Mouse (Mus musculus): Measurements from ENCODE around the gene Pln.

The Pln gene

DNA sequence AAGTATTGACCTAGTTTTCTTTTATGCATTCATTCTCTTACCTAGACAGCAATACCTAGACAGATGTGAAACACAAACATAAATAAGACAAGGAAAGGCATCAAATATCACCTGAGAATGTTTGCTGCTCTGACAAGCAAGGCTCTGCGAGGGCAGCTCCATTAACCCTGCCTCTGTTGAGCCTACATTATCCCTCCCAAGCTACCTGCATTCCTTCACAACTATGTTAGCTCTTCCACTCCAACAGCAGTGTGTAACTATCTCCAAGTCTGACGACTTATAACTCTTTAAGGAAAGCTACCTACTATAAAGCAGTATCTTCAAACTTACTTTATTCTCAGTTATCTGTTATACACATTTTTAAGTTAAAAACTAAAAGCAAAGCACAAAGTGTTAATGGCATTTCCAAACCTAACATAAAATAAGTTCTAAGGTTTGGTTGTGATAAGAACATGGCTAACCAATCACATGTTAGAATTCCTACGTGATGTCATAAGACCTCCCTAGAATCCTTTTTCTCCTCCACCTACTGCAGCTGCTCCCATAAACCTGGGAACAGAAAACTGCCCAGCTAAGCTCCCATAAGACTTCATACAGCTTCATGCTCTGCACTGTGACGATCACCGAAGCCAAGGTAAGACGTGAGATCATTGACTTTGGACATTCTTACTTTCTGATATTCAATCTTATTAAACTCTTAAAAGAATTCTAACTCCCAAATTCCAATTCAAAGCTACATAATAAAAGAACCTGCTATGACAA lies at the start of gene Pln:
Pln (plus strand) TSS at position 506 of the 762 bp plus-strand sequence.
- in situ Hi-C loops (cut with MseI, MboI), result no loop called here

DNA sequence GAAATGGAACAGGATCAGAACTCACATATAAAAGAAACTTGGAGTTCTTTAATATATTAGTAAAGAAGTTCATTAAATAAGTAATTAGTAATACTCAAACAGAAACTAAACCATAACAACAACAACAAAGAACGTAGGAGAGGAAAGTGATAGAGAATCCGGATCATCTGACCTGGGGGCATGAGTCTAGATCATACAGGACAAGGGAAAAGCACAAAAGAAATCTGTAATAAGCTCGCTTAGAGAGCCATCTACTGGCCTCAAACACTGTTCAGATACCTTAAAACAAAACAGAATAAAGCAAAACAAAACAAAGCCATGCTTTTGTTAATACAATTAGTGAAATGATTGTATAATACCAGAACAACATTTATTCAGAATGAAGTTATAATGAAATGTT lies 31.6 kb upstream of the Pln start:
- in situ Hi-C loops (cut with MseI, MboI), result no loop called here

DNA sequence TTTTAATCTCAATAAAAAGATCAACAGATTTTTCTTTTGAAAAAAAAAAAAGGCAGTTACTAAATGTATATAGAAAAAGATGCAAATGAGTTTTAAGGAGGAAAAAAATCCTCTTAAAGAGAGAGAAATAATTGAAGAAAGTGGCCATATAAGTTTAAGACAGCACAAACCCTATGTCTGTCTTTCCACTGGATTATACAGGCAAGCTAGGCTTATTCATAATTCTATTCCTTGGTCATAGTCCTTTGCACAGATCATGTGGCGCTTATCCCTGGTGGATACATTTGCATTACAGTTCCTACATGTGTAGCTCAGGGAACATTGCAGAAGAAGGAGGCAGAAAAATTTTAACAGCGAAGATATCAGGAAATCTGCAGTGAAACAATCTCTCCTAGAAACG lies 30.8 kb upstream of the Pln start:
- in situ Hi-C loops (cut with MseI, MboI), result no loop called here

DNA sequence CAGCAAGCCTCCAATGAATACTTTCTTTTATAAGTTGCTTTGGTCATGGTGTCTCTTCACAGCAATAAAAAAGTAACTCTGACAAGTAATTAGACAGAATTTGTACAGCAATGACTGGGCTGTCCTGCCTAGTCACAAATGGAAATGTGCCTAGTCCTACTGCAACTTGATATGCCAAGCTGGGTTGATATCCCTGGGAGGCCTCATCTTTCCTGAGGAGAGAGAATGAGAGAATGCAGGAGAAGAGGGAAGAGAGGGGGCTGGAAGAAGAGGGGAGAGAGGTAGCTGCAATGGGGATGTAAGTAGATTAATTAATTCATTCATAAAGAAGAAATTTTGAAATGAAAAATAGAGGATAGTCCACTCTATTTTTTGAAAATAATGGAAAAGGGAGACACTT lies 14.1 kb upstream of the Pln start:
- in situ Hi-C loops (cut with MseI, MboI), result no loop called here

DNA sequence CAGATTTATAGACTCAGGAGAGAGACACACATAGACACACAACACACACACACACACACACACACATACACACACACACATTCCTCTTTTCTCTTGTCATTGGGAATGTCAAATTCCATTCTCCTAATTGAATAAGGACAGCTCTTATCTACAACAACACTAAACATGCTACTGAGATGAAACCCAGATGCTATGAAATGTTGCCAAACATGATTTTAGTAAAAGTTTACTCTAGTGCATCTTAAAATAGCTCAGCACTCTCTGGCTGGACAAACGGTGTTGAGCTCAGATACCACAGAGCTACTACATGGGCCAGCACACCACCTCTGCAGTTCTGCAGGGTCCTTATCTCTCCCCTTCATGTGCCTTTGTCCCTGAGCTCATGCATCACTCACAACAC lies 12.8 kb upstream of the Pln start:
- in situ Hi-C loops (cut with MseI, MboI), result no loop called here

DNA sequence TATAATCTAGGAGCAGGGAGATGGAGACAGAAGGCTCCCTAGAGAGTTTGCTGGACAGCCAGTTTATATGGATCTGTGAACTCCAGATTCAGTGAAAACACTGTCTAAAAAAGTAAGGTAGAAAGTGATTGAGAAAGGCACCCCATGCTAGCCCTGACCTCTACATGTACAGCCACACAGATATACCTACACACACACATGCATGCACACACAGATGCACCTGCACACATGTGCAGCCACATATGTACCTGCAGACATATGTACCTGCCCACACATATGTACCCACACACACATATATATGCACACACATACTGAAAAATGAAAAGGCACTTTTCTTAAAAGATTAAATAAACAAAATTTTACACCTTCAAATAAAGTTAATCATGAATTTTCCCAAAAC lies 11.1 kb upstream of the Pln start:
- in situ Hi-C loops (cut with MseI, MboI), result no loop called here

DNA sequence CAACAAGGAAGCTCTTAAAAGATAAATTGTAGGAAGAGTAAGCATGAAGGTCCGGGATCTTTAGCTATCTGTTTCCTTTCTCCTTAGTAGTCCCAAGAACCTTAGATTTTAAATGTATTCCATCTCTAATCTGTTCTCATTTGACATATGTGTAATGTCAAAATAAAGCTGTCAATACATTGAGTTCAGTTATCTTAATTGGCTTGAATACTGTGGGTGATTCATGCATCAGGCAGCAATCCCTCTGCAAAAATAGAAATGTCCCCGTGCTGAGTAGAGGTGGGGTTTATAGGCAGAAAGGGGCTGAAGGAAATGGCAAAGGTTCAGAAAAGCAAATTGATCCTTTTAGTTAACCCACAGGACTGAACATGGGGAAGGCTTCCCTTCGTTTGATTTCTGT lies 8.2 kb upstream of the Pln start:
- in situ Hi-C loops (cut with MseI, MboI), result no loop called here

DNA sequence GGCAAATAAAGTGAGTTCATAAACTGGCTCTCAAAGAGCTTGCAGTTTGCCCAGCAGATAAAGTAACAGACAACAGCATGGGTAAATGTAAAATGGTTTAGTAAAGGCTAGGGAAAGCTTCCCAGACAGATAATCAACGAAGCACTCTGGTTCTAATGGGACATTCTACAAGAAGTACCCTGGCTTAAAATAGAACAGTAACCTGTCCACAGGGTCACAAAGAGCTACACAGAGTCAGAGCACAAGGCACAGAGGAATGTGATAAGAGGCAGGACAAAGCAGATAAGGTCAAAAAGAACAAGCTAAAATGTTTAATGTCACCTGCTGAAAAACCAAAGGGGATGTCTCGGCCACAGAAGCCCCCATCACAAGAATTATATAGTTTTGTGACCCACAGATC lies 4.7 kb upstream of the Pln start:
- in situ Hi-C loops (cut with MseI, MboI), result no loop called here

DNA sequence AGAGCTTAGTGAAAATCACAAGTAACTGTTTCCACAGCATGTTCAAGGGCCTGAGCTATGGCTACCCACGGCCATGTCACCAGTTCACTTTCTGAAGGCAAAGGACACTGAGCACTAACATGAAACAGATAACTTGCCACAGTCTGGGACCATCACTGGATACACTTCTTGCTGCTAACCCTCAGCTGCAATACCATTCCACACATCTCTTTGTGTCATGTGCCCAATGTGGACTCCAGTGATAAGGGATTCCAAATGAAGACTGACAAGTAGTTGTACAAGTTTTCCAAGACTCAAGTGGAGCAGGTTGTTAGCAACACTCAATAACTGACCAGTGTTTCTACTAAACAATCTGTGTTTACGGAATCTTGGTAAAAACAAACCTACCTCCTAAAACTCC lies 2.2 kb upstream of the Pln start:
- in situ Hi-C loops (cut with MseI, MboI), result no loop called here

DNA sequence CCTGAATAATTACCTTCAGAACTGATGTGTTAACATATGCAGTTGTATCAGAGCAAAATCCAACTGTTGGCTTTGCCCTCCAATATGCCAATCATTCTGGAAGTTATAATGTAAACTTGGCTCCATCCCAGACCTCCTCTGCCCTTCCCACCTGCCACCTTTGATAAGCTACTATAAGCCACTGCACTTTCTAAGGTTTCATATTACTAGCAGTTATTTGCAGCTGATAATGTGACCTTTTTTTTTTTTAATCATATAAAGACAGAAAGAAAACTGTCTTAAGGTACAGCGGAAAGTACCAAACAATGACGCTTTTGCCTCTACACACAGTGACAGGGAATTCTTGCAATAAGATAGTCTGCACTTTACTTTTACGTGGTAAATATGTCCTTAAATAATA lies 1.5 kb upstream of the Pln start:
- in situ Hi-C loops (cut with MseI, MboI), result no loop called here

DNA sequence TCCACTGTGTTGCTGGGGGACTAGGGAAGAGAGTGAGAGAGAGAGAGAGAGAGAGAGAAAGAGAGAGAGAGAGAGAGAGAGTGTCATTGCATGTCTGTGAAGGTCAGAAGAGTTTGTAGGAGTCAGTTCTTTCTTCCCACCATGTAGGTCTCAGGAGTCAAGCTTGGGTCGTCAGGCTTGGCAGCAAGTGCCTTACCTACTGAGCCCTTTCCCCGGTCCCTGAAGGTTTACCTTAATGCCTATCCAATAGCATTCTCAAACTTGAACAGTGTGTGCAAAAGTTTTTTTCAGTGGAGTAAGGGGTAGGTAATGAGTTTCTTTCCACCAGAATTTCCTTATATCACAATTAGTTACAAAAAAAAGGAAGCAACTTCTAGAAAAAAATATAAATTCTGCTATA lies 1.6 kb downstream of the Pln start:
- in situ Hi-C loops (cut with MseI, MboI), result no loop called here

DNA sequence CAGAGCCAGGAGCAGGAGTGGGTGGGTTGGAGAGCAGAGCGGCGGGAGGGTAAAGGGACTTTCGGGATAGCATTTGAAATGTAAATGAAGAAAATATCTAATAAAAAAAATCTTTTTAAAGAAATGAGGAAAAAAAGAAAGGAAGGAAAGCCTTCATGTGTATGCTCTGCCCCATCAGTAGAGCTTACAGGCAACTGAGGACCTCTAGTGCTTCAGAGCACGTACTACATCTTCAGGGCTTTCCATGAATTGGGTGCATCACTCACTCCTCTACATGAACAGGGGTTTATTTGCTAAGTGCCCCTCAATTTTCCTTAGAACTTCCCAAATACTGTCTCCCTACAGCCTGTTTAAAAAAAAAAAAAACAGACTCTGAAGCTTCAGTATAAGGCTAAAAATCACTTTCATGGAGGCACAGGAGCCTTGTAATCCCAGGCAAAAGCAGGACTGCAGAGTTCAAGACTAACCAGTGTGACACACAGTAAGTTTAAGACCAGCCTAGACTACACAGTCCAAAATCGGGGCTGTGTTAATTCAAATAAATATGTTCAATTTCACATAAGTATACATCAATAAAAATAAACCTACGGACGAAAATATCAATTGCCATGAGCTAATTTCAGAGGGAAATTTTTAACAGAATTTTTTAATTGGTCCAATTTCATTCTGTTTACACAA lies 4.0 kb downstream of the Pln start:
- in situ Hi-C loops (cut with MseI, MboI), result loop anchor here in 1 of 2 experiments (10.0 kb wide), 1 partner anchor 227 kb away; no protein-coding TSS in a partner anchor

DNA sequence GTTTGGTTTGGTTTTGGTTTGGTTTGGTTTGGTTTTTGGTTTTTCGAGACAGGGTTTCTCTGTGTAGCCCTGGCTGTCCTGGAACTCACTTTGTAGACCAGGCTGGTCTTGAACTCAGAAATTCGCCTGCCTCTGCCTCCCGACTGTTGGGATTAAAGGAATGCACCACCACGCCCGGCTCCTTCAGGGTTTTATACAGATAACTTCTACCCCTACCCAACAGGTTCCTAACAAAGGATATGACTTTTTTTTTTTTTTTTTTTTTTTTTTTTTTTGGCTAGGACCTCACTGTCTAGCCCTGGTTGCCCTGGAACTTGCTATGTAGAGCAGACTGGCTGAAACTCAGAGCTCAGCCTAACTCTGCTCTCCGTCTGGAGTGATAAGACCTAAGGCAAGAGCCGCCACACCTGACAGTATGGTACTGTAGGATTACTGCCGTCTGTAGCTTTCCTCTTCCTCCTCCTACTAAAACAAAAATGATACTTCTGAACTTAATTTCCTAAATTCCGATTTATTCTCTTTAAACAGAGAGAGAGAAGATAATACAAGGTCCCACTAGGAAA lies 4.8 kb downstream of the Pln start:
- in situ Hi-C loops (cut with MseI, MboI), result loop anchor here in 1 of 2 experiments (10.0 kb wide), 1 partner anchor 227 kb away; no protein-coding TSS in a partner anchor

DNA sequence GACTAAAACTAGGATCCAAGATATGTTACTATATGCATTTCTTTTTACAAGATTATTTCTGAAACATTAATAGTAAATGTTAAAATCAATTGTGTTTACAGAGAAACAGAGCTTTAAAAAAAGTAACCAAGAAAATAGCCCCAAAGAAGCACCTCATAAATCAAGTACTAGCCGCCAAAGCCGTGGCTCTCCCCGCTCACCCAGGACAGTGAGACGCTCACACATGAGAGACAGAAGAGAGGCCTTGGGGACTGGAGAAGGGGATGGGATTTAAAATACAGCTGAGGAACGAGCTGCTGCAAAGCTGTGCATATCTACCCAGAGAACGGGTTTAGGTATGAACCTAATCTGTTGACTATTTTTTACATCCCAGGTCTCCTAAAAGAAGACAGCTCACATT lies 5.9 kb downstream of the Pln start:
- in situ Hi-C loops (cut with MseI, MboI), result loop anchor here in 1 of 2 experiments (10.0 kb wide), 1 partner anchor 229 kb away; no protein-coding TSS in a partner anchor

DNA sequence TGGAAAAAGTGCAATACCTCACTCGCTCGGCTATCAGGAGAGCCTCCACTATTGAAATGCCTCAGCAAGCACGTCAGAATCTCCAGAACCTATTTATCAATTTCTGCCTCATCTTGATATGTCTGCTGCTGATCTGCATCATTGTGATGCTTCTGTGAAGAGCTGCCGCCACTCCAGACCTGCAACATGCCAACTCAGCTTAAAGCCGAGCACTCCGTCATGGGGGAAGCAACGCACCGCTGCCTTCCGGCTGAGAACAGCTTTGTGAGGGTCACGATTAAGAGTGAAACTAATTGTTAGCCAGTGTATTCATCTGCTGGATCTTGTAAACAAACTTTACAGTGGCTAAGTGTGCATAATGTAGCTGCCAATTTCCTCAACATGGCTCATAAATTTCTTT lies 6.4 kb downstream of the Pln start:
- in situ Hi-C loops (cut with MseI, MboI), result loop anchor here in 1 of 2 experiments (10.0 kb wide), 1 partner anchor 229 kb away; no protein-coding TSS in a partner anchor

DNA sequence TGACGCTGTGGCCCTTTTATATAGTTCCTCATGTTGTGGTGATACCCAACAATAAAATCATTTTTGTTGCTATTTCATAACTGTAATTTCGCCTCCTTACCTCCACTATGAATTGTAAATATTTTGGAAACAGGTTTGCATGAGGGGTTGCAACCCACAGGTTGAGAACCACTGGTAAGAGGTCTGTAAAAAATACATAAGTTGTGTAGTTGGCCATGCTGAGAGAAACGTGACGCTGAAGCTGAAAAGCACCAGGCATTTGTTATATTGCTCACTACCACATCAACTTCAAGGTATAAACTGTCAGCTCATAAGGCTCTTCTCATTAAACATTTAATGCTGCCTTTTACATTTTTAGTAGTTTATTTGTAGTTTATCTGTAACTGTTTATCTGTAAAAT lies 8.0 kb downstream of the Pln start:
- in situ Hi-C loops (cut with MseI, MboI), result loop anchor here (5.0 to 10.0 kb wide), 3 partner anchors 182 to 231 kb away; no protein-coding TSS in a partner anchor

DNA sequence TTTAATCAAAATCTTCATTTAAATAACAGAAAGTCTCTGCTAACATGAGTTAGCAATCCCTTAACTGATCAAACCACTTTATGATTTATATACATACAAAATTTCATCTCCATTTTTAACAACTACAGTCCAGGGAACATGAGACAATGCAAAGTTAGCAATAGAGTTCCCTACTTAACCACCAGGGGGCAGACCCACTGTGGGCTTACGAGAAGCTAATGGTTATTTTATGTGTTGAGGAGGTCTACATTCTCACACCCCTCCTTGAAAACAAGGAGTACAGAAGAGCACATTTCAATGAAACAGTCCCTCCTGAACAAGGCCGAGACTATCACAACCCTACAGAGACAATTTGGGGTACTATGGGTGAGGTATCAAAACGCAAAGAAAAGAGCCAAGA lies 9.0 kb downstream of the Pln start:
- in situ Hi-C loops (cut with MseI, MboI), result loop anchor here (5.0 to 10.0 kb wide), 3 partner anchors 181 to 232 kb away; no protein-coding TSS in a partner anchor

DNA sequence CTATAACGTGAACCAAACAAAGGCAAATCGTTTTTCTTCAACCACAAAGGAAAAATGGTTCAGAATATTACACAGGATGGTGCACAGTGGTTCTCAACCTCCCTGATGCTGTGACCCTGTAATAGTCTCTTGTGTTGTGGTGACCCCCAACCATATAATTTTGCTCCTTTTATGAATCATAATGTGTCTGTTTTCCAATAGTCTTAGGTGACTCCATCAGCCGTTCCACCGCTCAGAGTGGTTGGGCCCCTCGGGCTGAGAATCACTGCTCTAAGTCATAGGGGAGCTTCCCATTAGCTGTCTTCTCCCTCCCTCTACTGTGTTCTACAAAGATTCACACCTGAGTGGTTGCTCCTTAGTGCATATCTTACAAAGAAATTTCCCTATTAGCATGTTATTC lies 9.4 kb downstream of the Pln start:
- in situ Hi-C loops (cut with MseI, MboI), result loop anchor here (5.0 to 10.0 kb wide), 3 partner anchors 180 to 232 kb away; no protein-coding TSS in a partner anchor

DNA sequence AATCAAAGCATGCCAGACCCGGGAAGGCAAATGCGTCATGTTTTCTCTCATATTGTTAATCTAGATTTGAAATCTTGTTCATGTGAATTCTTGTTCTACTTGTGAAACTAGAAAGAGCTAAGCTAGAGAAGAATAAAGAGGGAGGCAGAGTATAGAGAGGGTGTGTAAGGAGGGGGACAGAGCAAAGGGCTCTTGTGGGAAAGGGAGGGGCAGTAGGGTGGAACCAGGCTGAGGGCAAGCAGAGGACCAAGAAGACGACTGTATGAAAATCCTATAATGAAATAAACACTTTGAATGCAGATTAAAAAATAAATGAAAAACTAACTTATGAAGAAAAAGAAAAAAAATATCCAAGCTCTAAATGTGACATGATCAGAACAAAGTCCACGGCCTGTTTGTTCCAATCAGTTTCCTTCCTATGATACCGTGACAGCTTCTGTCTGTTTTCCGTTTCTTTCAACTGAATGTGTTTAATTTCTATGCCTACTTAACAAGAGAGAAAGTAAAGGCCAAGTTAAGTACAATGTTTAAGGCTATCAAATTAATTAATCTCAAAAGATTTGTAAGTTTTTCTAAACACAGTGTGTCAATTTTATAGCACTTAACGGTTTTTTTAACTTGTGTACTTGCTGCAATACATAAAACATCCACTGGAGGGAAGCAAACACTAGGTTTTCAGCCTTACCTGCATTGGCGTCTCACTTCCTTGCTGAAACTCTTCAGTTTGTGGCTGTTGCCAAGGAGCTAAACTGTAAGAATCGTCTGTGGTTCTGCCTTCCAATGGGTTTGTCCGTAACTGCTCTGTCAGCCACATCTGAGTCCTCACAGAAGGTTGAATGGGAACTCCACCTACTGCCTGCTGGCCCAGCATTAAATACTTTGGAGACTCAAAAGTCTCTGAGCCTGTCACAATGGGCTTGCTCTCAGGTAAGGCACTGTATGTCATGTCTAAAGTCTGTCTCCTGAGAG lies 10.6 kb downstream of the Pln start:
- in situ Hi-C loops (cut with MseI, MboI), result loop anchor here (5.0 to 10.0 kb wide), 3 partner anchors 179 to 233 kb away; no protein-coding TSS in a partner anchor

DNA sequence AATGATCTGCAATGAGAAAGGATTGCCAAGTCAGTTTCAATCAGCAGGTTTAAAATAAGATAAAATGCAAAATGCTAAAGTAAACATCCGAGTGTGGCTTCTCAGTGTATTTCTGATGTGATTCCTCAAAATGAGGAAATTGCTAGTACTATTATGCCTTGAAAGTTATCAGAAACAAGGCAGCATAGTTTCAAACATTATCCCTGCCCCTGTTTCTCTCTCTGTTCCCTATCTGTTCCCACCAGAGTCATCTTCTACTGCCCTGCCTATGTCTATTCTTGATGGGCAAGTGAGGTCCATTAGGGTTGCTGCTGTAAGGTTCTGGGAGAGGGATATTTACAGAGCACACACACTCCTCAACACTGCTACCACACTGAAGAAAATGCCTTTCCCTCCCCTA lies 11.8 kb downstream of the Pln start:
- in situ Hi-C loops (cut with MseI, MboI), result loop anchor here (5.0 to 10.0 kb wide), 3 partner anchors 178 to 234 kb away; no protein-coding TSS in a partner anchor

DNA sequence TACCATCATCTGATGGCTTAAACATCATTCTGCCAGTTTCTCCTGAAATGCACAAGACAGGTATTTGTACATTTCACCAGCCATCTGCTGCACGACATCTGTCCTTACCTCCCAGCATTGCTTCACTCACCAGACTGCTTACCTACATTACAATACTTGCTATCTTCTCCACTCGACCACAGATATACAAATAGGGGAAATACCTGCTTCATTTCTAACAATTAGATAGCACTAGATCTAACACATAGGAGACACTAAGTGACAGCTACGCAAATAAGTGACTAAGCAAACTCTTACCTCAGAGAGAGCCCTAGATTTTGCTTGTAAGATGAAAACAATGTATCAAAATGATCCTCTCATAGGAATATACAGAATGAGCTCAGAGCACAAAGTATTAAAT lies 16.2 kb downstream of the Pln start:
- in situ Hi-C loops (cut with MseI, MboI), result loop anchor here in 1 of 2 experiments (10.0 kb wide), 1 partner anchor 151 kb away; no protein-coding TSS in a partner anchor

All from mouse trophoblast stem cell (cell line).